Mouse (Mus musculus) midbrain, embryonic 15.5 days (tissue): ENCODE data around the gene Slc25a45. TPM values are rescaled to one million over a fixed set of nuclear protein-coding genes. Genes with fewer than 3 reads are reported as not detected.

Experiments used
- ATAC-seq: fragments of 200-750 bp; cut with Nextera tagmentation; replicated peaks from 2 replicates; pipeline ENCODE4 v1.8.0; 2017; ENCODE audit warnings: moderate TSS enrichment
- H3K27ac ChIP-seq: fragments of 300-500 bp; sonication (generic); 2 replicates; pipeline ENCODE4 v1.5.1; 2015; ENCODE audit warnings: mild to moderate bottlenecking, inconsistent platforms
- H3K27me3 ChIP-seq: fragments of 300-500 bp; sonication (generic); replicated peaks from 2 replicates; pipeline ENCODE4 v1.6.1; 2015; ENCODE audit warnings: inconsistent platforms
- H3K36me3 ChIP-seq: fragments of 300-500 bp; sonication (generic); replicated peaks from 2 replicates; pipeline ENCODE4 v1.6.1; 2015; ENCODE audit warnings: inconsistent platforms
- H3K4me1 ChIP-seq: fragments of 300-500 bp; sonication (generic); 2 replicates; pipeline ENCODE4 v1.6.1; 2015; ENCODE audit warnings: inconsistent platforms
- H3K4me2 ChIP-seq: fragments of 300-500 bp; sonication (generic); 2 replicates; pipeline ENCODE4 v1.6.1; 2015; ENCODE audit warnings: inconsistent platforms, mild to moderate bottlenecking, moderate library complexity
- H3K4me3 ChIP-seq: fragments of 300-500 bp; sonication (generic); 2 replicates; pipeline ENCODE4 v1.5.1; 2015; ENCODE audit warnings: mild to moderate bottlenecking, inconsistent platforms
- H3K9ac ChIP-seq: fragments of 300-500 bp; sonication (generic); 2 replicates; pipeline ENCODE4 v1.6.1; 2015; ENCODE audit warnings: mild to moderate bottlenecking, inconsistent platforms
- H3K9me3 ChIP-seq: fragments of 300-500 bp; sonication (generic); 2 replicates; pipeline ENCODE4 v1.6.1; 2016; ENCODE audit warnings: inconsistent platforms
- WGBS: fragments of 180-500 bp; shearing (Covaris S2); methylation state at CpG from one replicate; pipeline ENCODE4 v1.1.7; 2015; ENCODE audit warnings: mixed read lengths; 5-methylcytosine and 5-hydroxymethylcytosine counted together
- polyA plus RNA-seq: library from polyadenylated mRNA; unstranded; fragments of >200 nt; fragmentation: Nextera tagmentation; extraction: Ambion mirVana; gene quantifications from 2 replicates; pipeline ENCODE4 v1.2.1, GENCODE M21; 2015

Gene Slc25a45
- 2.0 and 2.9 TPM in 2 replicates for polyA plus RNA-seq

DNA sequence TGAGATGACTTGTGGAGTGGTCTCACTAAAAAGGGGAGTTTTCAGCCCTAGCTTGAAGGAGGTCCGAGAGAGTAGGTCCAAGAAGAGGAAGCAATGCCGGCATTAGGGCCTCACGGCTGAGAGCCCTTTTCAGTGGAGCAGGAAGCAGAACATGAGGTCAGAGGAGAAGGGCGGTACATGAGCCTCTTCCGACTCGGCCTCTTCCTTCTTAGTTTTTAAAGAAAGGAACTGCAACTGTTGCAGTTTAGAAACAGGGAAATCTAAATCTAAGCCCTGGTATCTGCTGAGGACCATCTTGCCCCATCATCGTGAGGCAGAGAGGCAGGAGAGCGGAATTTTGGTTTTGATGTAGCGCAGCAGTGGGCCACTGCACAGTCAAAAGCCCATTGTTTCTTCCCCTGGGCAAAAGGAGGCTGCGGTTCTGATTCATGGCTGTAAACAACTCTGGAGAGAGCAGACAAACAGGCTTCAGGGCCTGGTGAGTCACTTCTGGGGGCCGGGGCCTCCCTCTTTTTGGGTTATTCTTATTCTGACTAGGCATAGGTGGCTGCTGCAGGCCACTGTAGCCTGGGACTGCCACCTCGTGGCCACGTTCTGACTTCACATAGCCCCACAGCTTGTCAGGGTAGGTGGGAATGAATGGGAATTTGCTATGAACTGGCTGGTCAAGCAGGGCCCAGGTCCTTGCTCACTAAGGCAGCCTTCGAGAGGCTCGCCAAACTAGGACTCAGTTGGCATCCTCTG, at the start of gene Slc25a45:
Gene Slc25a45 (plus strand): TSS at position 191 of the 744 bp plus-strand sequence.
- H3K4me2 ChIP-seq: no peak within 1 kb of the TSS

GRCm38 (mm10) chr19:5828155-5828554, 49.5 kb upstream of the Slc25a45 start:
- H3K36me3 ChIP-seq: no peaks in the 10 kb centered on the region
- no peaks in the 10 kb centered on the region for H3K9me3 ChIP-seq
- H3K4me1 ChIP-seq: peaks cover 4% of the 10 kb centered on the region
- no peak for ATAC-seq
- 94% methylated on average over 3 of the region's 3 CpGs for WGBS
- no peak overlapping the region for H3K27ac ChIP-seq
- no peak overlapping the region for H3K4me2 ChIP-seq
- H3K27me3 ChIP-seq: no peaks in the 10 kb centered on the region
- no peak overlapping the region for H3K4me3 ChIP-seq
- no peak overlapping the region for H3K9ac ChIP-seq

More for the DNA sequence above, at the start of gene Slc25a45:
- Histone ChIP-seq H3K4me1 (peaks cover 21% of the 10 kb centered on the region), H3K4me3 (no peak within 1 kb of the TSS), H3K27me3 (no peaks in the 10 kb centered on the region), H3K9me3 (no peaks in the 10 kb centered on the region), H3K9ac (no peak within 1 kb of the TSS), H3K27ac (no peak within 1 kb of the TSS; the same call in 1 of the 2 replicates), H3K36me3 (no peaks in the 10 kb centered on the region)
- ATAC-seq: no peak
- 45% methylated on average over 15 of the region's 15 CpGs for WGBS

GRCm38 (mm10) chr19:5828905-5829304, 48.7 kb upstream of the Slc25a45 start:
- Histone ChIP-seq H3K27ac (no peak overlapping the region), H3K9me3 (no peaks in the 10 kb centered on the region), H3K36me3 (no peaks in the 10 kb centered on the region), H3K9ac (no peak overlapping the region), H3K4me3 (no peak overlapping the region), H3K4me1 (no peaks in the 10 kb centered on the region), H3K4me2 (no peak overlapping the region), H3K27me3 (no peaks in the 10 kb centered on the region)
- no peak for ATAC-seq
- WGBS: 92% methylated on average over 7 of the region's 7 CpGs

DNA sequence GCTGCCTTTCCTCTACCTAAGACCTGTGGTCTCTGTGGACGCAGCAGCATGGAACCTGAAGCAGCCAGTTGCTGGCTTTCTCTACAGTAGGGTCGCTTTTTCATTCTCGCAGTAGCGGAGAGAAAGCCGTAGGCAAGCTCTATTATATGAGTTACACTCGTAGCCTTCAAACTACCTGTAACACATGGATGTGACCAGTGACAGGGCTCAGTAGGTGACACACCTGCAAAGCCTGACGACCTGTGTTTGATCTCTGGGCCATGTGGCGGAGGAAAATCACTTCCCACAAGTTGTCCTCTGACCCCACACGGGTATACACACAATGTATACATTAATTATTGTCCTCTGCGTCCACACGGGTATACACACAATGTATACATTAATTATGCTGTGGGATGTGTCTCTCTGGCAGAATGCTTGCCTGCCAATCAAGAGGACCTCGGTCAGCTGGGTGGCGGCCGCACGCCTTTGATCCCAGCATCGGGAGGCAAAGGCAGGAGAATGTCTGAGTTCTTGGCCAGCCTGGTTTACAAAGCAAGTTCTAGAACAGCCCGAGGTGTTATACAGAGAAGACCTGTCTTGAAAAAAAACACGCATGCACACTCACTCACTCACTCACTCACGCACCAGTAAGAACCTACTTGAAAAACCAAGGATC, 47.5 kb upstream of the Slc25a45 start:
- Histone ChIP-seq H3K9me3 (no peaks in the 10 kb centered on the region), H3K4me3 (no peak overlapping the region), H3K36me3 (no peaks in the 10 kb centered on the region), H3K4me1 (no peaks in the 10 kb centered on the region), H3K27ac (no peak overlapping the region), H3K27me3 (no peaks in the 10 kb centered on the region), H3K4me2 (no peak overlapping the region), H3K9ac (no peak overlapping the region)
- WGBS: 74% methylated on average over 19 of the region's 19 CpGs
- no peak for ATAC-seq

DNA sequence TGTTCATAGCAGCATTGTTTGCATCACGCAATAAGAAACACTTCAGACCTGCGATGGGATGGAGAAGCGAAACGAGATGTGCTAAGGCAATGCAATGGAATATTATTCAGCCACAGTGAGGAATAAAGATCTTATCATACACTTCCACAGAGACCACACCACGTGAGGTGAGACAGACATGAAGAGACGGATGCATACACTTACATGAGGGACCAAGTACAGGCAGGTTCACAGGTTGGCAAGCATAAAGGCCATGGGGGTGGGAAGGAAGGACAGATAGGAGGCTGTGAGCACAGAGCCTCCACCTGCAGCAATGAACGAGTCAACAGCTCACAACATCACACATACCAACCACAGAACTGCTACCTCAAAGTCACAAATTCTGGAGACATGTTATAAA, 46.8 kb upstream of the Slc25a45 start:
- WGBS: 92% methylated on average over 7 of the region's 7 CpGs
- no peak overlapping the region for H3K27ac ChIP-seq
- H3K4me1 ChIP-seq: no peaks in the 10 kb centered on the region
- no peak overlapping the region for H3K9ac ChIP-seq
- H3K4me3 ChIP-seq: no peak overlapping the region
- no peaks in the 10 kb centered on the region for H3K9me3 ChIP-seq
- H3K4me2 ChIP-seq: no peak overlapping the region
- no peak for ATAC-seq
- no peaks in the 10 kb centered on the region for H3K27me3 ChIP-seq
- H3K36me3 ChIP-seq: no peaks in the 10 kb centered on the region

GRCm38 (mm10) chr19:5831224-5831957, 46.2 kb upstream of the Slc25a45 start:
- Histone ChIP-seq H3K27me3 (no peaks in the 10 kb centered on the region), H3K9me3 (no peaks in the 10 kb centered on the region), H3K4me1 (no peaks in the 10 kb centered on the region), H3K27ac (no peak overlapping the region), H3K36me3 (no peaks in the 10 kb centered on the region), H3K4me2 (no peak overlapping the region), H3K9ac (no peak overlapping the region), H3K4me3 (no peak overlapping the region)
- no peak for ATAC-seq
- WGBS: 88% methylated on average over 11 of the region's 11 CpGs

DNA sequence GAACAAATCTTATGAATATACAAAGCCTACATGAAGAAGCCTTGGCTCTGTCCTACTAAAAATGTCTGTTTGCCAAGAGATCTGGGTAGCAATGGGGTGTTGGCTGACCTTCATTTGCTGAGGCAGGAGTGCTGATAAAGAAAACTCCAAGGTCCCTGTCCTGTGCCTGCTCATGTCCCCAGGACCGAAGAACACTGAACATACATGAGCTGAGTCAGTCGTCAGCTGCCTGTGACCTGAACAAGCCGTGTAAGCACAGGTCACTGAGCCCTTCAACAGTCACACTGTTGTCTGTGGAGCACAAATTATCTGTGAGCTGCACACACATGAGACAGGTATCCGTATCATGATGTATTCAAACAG, 45.7 kb upstream of the Slc25a45 start:
- Histone ChIP-seq H3K27ac (no peak overlapping the region), H3K9me3 (no peaks in the 10 kb centered on the region), H3K36me3 (no peaks in the 10 kb centered on the region), H3K4me2 (no peak overlapping the region), H3K4me3 (no peak overlapping the region), H3K27me3 (no peaks in the 10 kb centered on the region), H3K4me1 (no peaks in the 10 kb centered on the region), H3K9ac (no peak overlapping the region)
- no peak for ATAC-seq
- WGBS: 83% methylated on average over 4 of the region's 4 CpGs

DNA sequence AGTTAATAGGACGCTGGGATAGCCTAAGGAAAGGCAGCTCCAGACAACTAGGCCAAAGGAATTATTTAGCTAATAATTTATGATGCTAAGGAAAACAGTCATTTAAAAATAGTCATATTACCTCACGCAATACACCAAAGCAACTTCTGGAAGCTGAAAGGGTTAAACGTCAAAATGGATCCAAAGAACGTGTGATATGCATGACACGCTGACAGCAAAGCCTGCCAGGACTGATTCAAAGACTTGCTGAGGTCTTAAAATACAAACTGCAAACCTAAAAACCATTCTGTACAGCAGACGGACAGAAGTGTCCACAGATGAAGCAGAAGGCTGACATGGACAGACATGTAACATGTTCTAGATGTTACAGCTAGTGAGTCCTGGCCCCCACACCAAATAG, 45.3 kb upstream of the Slc25a45 start:
- no peaks in the 10 kb centered on the region for H3K9me3 ChIP-seq
- no peak overlapping the region for H3K9ac ChIP-seq
- 66% methylated on average over 6 of the region's 6 CpGs for WGBS
- no peak overlapping the region for H3K27ac ChIP-seq
- no peaks in the 10 kb centered on the region for H3K4me1 ChIP-seq
- H3K4me3 ChIP-seq: no peak overlapping the region
- ATAC-seq: no peak
- no peaks in the 10 kb centered on the region for H3K36me3 ChIP-seq
- no peak overlapping the region for H3K4me2 ChIP-seq
- H3K27me3 ChIP-seq: no peaks in the 10 kb centered on the region

DNA sequence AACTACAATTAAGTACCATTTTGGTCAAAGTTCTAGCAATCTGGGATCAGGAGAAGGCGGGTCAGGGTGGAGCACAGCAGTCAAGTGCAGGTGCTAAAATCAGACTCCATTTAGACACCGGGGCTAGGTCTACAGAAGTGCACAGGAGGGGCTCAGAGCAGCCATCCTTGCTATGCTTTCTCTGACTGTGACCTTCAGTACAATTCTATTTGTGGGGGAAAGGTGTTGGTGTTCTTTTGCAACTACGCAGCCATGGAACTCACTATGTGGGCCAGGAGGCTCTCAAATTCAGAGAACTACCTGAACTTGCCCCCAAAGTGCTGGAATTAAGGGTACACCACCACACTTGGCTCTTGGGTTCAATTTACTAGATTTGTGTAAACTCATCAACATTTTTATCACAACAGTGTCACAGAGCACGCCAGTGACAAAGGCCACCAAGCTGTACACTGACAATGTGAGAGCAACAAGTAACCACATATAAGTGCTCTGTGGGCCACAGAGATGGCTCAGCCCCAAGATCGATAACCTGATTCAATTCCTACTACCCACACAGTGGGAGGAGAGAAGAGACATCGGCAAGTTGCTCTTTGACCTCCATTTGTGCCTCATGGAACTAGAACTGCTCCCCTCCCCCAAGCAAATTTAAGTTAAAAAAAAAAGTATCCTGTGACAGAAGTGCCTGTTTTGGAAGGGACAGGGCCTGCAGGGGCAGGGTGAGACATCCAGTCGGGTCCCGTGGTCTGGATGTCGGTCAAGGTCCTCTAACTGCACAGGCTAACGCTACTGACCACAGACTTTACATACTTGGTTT, 44.1 kb upstream of the Slc25a45 start:
- Histone ChIP-seq H3K36me3 (no peaks in the 10 kb centered on the region), H3K4me3 (no peak overlapping the region), H3K9ac (no peak overlapping the region), H3K4me2 (no peak overlapping the region), H3K4me1 (no peaks in the 10 kb centered on the region), H3K9me3 (no peaks in the 10 kb centered on the region), H3K27ac (no peak overlapping the region), H3K27me3 (no peaks in the 10 kb centered on the region)
- WGBS: 92% methylated on average over 10 of the region's 10 CpGs
- ATAC-seq: no peak

GRCm38 (mm10) chr19:5834260-5834925, 43.2 kb upstream of the Slc25a45 start:
- Histone ChIP-seq H3K27me3 (no peaks in the 10 kb centered on the region), H3K27ac (no peak overlapping the region), H3K9ac (no peak overlapping the region), H3K4me2 (no peak overlapping the region), H3K4me3 (no peak overlapping the region), H3K36me3 (no peaks in the 10 kb centered on the region), H3K4me1 (0 out of 2 replicates have a peak, but pooled peaks cover under 1% of the 10 kb centered on the region), H3K9me3 (no peaks in the 10 kb centered on the region)
- 91% methylated on average over 12 of the region's 12 CpGs for WGBS
- ATAC-seq: no peak

GRCm38 (mm10) chr19:5835054-5835921, 42.3 kb upstream of the Slc25a45 start:
- Histone ChIP-seq H3K27me3 (no peaks in the 10 kb centered on the region), H3K27ac (no peak overlapping the region), H3K4me2 (no peak overlapping the region), H3K9me3 (no peaks in the 10 kb centered on the region), H3K36me3 (no peaks in the 10 kb centered on the region), H3K4me1 (0 out of 2 replicates have a peak, but pooled peaks cover 5% of the 10 kb centered on the region), H3K9ac (no peak overlapping the region), H3K4me3 (no peak overlapping the region)
- WGBS: 91% methylated on average over 10 of the region's 10 CpGs
- ATAC-seq: no peak
